Mouse (Mus musculus) naive thymus-derived CD4-positive, alpha-beta T cell, adult 2 months (primary cell): ENCODE results near the gene Gm38119.
"Not testable (repeated sequence)": the region's sequence is repeated elsewhere in the genome, so short reads cannot be mapped to it uniquely, and the experiment has no call there.

ENCODE experiments used
- DNase-seq: peaks from one replicate; pipeline ENCODE4 v3.0.0-alpha.2; 2011; ENCODE audit warnings: low read depth

Gene Gm38119

GRCm38 (mm10) chr3:92738996-92739395, at the start of gene Gm38119:
Gene Gm38119 (minus strand): TSS chr3:92739096.
- DNase-seq, result no peak

- no peak for DNase-seq
Measured at GRCm38 (mm10) chr3:92778799-92779198, 39.9 kb upstream of the Gm38119 start, which contains the start of gene Lce1i. Gene Lce1i (minus strand): TSS chr3:92778899.

DNA sequence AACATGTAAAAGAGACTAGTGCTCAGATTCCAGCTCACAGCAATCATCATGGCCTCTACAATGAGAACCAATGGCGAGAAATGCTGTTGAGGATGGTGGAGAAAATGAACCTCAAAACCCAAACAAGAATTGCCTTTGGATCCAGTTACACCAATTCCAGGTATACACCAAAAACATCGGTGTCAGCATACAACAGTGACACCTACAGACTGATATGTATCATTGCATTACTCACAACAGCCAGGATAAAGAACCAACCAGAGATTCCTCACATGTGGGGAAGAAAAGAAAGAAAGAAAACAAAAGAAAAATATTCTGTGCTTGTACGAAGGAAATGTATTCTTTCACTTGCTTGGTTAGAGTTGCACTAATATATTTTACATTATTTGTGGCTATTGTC, 32.7 kb upstream of the Gm38119 start:
- DNase-seq, result no peak

DNA sequence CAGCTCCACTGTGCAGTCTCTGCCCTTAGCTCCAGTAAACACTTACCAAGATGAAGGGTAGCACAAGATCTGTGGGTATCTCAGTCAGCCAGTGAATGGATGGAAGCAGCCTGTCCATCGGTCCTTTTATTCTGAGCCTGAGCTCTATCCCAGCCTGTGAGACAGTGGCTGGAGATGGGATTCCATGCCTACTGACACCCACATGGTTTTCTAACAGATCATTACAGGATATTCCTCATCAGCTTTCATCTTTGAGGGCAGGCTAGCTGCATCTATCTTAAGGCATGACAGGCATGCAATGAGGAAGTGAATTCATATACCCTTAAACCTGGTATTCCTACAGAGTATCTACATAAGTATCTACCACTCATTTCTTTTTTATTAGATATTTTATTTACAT, 26.1 kb upstream of the Gm38119 start, which contains the start of gene Lce1h:
TSS of gene Lce1h (minus strand) at position 101 of the 400 bp plus-strand sequence.
- no peak for DNase-seq

- DNase-seq, result no peak
Measured at GRCm38 (mm10) chr3:92753197-92753596, 14.3 kb upstream of the Gm38119 start.

DNA sequence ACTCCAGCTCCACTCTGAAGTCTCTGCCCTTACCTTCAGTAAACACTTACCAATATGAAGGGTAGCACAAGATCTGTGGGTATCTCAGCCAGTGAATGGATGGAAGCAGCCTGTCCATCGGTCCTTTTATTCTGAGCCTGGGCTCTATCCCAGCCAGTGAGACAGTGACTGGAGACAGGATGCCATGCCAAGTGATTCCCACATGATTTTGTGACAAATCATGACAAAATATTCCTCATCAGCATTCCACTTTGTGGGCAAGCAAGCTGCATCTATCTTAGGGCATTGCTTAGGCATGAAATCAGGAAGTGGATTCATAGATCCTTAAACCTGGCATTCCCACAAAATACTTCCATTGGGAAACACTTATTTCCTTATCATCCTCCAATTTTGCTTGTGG, 13.3 kb upstream of the Gm38119 start, which contains the start of gene Lce1g:
TSS of gene Lce1g (minus strand) at position 101 of the 400 bp plus-strand sequence.
- DNase-seq, result no peak

DNA sequence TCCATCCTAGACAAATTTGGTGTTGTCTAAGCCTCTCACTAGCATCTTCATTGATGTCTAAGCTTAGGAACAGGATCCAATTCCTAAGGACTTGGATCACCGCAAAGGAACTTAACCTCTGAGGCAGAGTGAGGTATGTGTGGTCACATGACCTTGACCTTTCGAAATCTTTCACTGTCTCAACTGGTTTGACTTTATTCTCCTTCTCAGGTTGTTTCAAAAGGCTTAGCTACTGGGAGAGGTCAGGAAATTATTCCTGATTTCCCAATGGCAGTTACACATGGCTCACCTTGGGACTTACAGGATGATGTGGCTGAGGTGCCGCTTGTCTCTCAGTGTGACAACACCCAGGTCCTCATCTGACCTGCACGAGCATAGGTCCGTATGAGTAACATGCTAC, 16.3 kb downstream of the Gm38119 start:
- DNase-seq, result no peak

GRCm38 (mm10) chr3:92720250-92720649, 18.6 kb downstream of the Gm38119 start, which contains the start of gene Lce1f:
Gene Lce1f (minus strand): TSS chr3:92720350.
- no peak for DNase-seq

GRCm38 (mm10) chr3:92715122-92715521, 23.8 kb downstream of the Gm38119 start:
- no peak for DNase-seq

GRCm38 (mm10) chr3:92708974-92709373, 29.9 kb downstream of the Gm38119 start, which contains the start of gene Lce1e:
Gene Lce1e (minus strand): TSS chr3:92709074.
- DNase-seq, result no peak

GRCm38 (mm10) chr3:92694613-92695012, 44.3 kb downstream of the Gm38119 start:
- no peak for DNase-seq

DNA sequence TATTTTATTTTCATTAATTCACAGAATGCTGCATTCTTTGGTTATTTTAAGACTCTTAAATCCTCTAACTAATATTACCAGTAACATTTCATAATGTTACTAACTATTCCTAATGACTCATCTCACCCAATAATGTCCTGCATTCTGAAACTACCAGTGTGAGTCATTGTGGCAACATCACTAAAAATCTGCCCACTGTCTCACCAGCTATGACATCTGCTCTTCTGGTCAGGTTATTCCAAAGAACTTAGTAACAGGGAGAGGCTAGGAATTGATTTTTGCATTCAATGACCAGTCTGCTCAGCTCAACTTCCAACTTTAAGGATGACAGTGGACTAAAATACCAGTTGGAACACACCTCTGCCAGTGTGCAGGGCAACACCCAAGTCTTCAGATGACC, 47.2 kb downstream of the Gm38119 start:
- no peak for DNase-seq

DNA sequence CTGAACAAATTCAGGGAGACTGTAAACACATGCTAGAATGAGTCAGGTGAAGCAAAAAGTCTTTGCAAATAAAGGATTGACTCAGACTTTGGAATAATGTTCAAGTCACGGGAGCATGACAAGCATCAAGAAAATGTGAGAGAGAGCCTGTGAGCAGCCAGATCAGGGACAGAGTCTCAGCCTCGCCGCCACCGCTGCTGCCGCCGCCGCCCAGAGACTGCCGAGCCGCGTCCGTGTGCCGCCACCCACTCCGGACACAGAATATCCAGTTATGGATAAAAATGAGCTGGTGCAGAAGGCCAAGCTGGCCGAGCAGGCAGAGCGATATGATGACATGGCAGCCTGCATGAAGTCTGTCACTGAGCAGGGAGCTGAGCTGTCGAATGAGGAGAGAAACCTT, 49.7 kb downstream of the Gm38119 start:
- DNase-seq, result not testable (repeated sequence)
